Mouse (Mus musculus) heart, postnatal 4 days (tissue): ENCODE results near the gene Mcur1. TPM values are rescaled to one million over a fixed set of nuclear protein-coding genes. Genes with fewer than 3 reads are reported as not detected.
A peak's percentile ranks its signal among the peaks of the same experiment; 100 is the strongest.

Source experiments
- DNase-seq: peaks from one replicate; pipeline ENCODE4 v3.0.0; 2021
- total RNA-seq, 2 experiments: library from RNA; stranded (reverse); gene quantifications; 2 replicates each; pipeline ENCODE4 v1.2.3; 2021

Gene Mcur1
- total RNA-seq, result 10 to 100 TPM; 34.6 to 36.9 TPM

- peak; percentile 97 for DNase-seq
These were observed at the start of gene Mcur1 for GRCm38 (mm10) chr13:43559711-43560457. Gene Mcur1, minus strand, starts transcription at chr13:43560191.

- no peak for DNase-seq
These were observed 48.9 kb upstream of the Mcur1 start for GRCm38 (mm10) chr13:43608854-43609253.

DNA sequence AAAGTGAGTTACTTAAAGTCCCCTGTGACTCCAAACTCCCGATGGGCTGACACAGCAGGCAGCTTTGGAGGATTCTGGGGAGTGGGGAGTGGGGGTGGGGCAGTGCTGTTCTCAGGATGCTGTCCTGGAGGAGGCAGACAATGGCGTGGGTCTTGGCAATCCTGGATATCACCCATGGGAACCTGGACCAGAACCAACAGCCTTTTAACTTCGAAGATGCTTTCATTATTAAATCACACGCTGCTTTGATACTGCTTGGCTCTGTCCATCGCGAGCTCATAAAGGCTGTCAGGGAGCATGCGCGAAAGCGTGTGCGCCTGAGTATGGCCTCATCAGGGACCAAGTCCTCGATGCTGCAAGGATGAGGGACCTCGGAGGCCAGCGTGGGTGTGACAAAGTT is 43.1 kb upstream of the Mcur1 start:
- DNase-seq, result peak; percentile 35

GRCm38 (mm10) chr13:43602440-43602839 is 42.4 kb upstream of the Mcur1 start:
- DNase-seq, result no peak

- DNase-seq, result no peak
These were observed 41.0 kb upstream of the Mcur1 start for GRCm38 (mm10) chr13:43600967-43601366.

DNA sequence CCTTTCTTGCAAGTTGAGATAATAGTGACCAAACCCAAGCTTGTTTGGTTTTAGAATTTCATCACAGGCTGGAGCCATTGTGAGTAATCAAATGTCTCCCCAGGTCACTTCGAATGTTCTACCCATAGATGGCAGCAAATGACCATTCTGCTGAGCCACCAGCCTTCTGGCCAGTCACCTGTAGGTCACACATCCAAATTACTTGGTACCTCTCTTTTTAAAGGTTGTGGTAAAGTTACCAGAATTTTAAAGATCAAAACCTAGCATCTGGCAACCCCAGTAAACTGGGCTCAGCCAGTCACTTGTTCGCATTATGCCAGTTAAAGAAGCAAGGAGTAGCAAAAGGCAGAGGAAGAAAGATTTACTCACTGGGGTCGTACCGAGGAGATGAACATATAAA is 35.9 kb upstream of the Mcur1 start:
- peak; percentile 70 for DNase-seq

DNA sequence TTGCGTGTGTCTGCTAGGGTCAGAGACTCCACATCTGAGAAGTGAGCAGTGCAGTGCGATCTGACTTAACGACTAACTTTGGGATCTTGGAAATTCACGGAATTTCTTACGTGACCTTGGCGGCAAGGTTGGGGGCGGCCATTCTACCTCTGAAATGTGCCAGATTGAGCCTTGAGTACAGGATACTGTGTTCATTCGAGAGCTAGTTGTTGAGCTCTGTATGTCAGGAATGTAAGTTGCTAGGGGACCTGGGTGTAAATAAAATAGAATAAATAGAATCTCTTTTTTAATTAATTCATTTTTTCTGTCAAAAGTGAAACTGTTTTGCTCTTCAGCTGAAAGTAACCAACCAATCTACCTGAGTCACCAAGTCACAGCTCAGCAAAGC is 32.7 kb upstream of the Mcur1 start:
- DNase-seq, result no peak

DNA sequence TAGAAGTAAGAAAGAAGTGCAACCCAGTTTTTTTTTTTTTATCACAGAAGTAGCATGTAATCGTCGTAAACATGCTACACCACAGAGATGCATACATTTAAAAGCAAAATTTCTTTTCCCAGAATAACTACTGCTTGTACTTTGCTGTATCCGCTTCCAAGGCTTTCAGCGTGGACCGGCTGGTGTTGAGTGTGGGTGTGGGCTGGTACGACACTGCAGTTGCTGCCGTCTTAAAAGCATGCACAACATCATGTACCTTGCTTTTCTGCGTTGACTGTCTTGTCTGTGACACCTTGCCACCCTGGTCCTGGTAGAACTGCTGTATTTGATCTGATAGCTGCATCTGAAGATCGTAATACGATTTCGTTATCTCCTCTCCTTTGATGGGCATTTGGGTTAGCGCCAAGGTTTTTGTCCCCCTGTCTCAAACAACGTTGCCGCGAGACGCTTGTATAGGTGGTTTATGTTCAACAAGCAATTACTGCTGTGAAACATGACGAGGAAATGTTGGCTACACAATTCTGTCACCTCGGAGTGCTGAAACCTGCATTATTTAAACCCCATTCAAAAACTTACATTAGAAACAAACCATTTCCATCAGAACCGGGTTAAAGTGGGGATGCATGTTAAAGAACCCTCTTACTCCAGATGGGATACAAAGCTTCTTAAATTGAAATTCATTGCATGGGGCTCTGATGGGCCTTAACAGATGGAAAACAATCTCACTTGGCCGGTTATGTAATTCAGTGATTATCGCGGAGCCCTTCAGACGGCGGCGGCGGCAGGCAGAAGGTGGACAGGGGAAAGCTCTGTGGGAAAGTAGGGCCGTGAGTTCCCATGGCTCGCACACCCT is 32.1 kb upstream of the Mcur1 start:
- no peak for DNase-seq

DNA sequence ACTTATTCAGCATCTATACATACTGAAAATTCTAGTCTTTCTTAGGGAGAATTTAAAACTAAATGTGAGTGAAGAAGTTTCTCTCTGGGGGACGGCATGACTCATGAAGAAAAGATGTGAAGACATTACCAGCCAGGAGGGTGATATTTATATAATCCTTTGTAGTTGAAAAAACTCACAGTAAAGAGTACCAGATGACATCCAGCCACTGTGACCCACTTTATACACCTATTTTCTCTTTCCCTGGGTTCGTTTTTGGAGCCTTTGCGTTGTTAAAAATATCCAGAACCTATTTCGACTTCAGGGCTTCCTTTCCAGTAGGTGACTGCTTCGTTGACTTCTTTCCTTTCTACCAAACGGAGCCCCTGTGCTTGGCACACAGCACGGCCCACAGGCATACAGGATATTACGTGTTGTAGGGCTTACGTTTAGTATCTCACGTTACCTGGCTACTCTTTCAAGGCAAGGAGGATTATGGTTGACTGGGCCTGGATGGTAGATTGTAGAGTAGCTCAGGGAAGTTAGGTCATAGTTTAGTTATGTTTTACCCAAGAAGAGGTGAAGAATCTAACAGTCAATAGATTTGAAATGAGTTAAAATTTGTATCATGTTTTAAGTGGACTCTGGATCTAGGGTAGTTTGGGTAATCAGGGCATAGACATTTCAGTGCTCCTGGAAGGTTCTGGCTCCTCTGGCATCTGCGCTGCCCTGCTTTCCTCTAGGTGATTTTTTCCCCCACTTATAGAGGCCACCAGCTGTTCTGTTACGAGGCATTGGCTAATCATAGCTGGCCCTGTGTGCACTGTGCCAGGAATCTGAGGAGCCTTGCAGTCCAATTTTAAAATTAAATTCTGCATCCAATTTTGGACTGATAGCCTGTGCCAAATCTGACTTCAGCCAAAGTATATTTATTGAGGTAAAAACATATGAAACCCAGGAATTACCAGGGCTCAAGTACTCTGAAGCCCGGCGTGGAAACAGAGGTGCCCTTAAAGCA is 28.2 kb upstream of the Mcur1 start:
- peak; percentile 37 for DNase-seq

GRCm38 (mm10) chr13:43586966-43587365 is 27.0 kb upstream of the Mcur1 start:
- DNase-seq, result no peak

DNA sequence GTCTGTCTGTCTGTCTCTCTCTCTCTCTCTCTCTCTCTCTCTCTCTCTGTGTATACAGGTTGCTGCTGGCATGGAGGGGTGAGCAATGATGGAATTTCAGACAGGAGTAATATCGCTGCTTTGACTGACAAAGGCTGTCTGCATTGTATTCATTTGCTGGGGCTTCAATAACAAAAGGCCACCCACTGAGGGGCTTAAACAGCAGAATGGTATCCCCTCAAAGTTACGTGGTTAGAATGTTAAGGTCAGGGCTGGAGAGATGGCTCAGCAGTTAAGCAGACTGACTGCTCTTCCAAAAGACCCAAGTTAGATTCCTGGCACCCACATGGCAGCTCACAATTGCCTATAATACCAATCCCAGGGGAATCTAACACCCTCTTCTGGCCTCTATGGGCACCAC is 25.3 kb upstream of the Mcur1 start:
- DNase-seq, result no peak

GRCm38 (mm10) chr13:43583504-43583903 is 23.5 kb upstream of the Mcur1 start:
- no peak for DNase-seq

- DNase-seq, result no peak
These were observed 23.0 kb upstream of the Mcur1 start for GRCm38 (mm10) chr13:43582961-43583360.

- DNase-seq, result no peak
These were observed 20.7 kb upstream of the Mcur1 start for GRCm38 (mm10) chr13:43580661-43581060.

GRCm38 (mm10) chr13:43579740-43580139 is 19.7 kb upstream of the Mcur1 start:
- peak; percentile 71 for DNase-seq

DNA sequence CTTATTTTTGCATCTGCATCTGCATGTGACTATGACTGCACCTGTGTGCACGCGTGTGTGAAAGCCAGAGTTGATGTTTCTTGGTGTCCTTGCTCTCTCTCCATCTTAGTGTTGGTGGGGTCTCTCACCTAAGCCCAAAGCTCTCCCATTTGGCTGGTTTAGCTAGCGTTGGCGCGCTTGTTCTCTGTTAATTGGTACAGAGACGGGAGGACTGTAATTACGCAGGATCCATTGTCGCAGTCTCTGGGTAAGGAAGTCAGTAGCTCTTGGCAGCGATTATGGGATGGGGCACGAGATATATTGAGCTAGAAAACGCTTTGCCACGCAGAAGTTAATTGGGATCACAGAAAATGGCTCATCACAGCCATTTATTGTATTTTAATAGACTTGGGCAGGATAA is 17.8 kb upstream of the Mcur1 start:
- DNase-seq, result no peak

- peak; percentile 25 for DNase-seq
These were observed 17.3 kb upstream of the Mcur1 start for GRCm38 (mm10) chr13:43577254-43577653.

- no peak for DNase-seq
These were observed 15.4 kb upstream of the Mcur1 start for GRCm38 (mm10) chr13:43575431-43575830.

GRCm38 (mm10) chr13:43573979-43574378 is 14.0 kb upstream of the Mcur1 start:
- no peak for DNase-seq

DNA sequence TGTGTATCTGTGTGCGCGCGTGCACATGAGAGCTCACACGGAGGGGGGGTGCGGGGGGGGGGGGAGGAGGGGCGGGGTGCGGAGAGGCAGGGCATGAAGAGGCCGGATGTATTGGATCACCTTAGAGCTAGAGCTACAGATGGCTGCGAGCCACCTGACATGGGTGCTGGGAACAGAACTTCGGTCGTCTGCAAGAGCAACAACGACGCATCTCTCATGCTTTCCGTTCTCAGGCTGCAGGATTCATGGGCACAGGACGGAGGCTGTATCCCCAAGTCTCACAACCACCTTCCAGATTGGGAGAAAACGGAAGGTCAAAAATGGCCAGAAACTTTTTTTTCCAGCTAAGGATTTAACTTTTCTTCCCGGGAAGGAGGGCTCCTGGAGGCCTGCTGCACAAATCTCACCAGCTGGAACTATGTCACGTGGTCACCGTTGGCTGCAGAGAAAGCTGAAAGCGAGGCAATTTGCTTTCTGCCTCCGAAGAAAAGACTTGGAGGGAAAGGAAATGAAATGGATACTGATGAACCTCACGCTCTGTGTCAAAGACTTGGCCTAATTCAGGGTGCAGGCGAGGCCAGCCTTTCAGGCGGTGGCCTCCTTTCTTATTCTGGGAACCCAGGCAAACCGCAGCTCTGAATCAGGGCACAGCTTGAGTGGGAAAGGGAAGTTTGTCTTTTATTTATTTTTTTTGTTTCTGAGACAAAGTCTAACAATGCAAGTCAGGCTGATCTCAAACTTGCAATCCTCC is 7.3 kb upstream of the Mcur1 start:
- peak; percentile 18 for DNase-seq

GRCm38 (mm10) chr13:43566184-43566583 is 6.2 kb upstream of the Mcur1 start:
- DNase-seq, result no peak

DNA sequence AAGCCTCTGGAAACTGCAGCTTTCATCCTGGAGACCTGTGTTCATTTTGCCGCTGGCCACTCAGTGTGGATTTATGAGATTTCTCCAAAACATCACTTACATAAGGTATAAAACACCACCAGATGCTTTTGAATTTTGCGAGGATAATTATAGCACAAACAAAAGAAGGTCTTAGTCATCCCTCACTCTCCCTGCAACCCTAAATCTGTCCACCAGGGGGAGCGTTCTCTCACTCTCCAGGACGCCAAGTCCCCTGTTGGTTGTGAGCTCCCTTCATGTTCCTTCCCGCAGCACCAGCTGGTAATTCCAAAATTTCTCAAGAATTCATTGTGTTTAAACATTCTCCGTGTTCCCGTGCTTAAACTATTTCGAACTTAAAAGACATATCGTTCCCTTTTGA is 5.4 kb upstream of the Mcur1 start:
- peak; percentile 90 for DNase-seq
